Mouse (Mus musculus): ENCODE data around the gene 1700069L16Rik. TPM values are rescaled to one million over a fixed set of nuclear protein-coding genes. Genes with fewer than 3 reads are reported as not detected.

Gene 1700069L16Rik
- polyA plus RNA-seq, 1 experiment from 2014 or later, result not detected

DNA sequence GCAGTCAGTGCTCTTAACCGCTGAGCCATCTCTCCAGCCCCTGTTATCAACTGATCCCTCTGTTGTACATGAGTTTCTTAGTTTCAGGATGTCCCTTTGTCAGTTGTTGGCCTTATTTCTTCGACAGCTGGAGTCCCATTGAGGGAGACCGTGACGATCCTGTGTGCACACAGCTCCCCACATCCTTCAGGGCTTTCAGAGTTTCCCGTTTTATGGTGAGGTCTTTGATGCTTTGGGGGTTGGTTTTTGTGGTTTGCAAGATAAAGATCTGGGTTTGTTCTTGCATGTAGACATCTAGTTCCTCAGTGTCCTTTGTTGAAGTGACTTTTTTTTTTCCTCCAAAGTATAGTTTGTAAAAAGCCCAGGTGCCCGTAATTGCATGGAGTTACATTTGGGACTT is 54.0 kb downstream of the 1700069L16Rik start:
- WGBS, result 81% methylated on average over 6 of the region's 6 CpGs
- Histone ChIP-seq H3K9ac (ENCODE audit: low read length) (no peak overlapping the region), H3K27me3 (ENCODE audit: control insufficient read depth, insufficient read depth, low read length) (no peaks in the 10 kb centered on the region), H3K4me2 (ENCODE audit: low read depth) (no peak overlapping the region), H3K4me1 (ENCODE audit: control insufficient read depth, insufficient read depth, low read length) (no peaks in the 10 kb centered on the region), H3K36me3 (ENCODE audit: control insufficient read depth, insufficient read depth, low read length) (no peaks in the 10 kb centered on the region), H3K9me3 (ENCODE audit: control insufficient read depth, low read length) (peaks cover 4% of the 10 kb centered on the region; the same call in 1 of the 2 replicates), H3K4me3 (ENCODE audit: low read depth, low read length) (no peak overlapping the region), H3K27ac (ENCODE audit: low read depth, low read length) (no peak overlapping the region)
- ATAC-seq (ENCODE audit: insufficient read depth, low FRiP score, low TSS enrichment) (no peak), DNase-seq (ENCODE audit: low spot score) (no peak)

DNA sequence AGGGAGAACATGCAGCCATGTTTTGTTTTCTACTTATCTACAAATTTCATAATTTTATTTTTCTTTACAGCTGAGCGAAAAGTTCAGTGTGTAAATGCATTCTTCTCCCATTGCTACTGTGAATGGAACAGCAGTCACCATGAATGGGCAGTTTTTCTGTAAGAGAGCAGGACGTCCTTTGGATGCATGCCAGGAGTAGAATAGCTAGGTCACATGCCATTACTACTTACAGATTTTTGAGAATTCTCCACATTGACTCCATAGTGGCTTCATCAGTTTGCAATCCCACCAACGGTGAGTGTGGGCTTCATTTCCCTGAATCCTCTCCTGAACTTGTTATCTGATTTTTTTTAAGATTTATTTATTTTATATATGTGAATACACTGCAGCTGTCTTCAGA is 54.5 kb downstream of the 1700069L16Rik start:
- peaks cover 4% of the 10 kb centered on the region; the same call in 1 of the 2 replicates for H3K9me3 ChIP-seq (ENCODE audit: control insufficient read depth, low read length)
- H3K27me3 ChIP-seq (ENCODE audit: control insufficient read depth, insufficient read depth, low read length), result no peaks in the 10 kb centered on the region
- WGBS, result 80% methylated on average over 3 of the region's 3 CpGs
- no peaks in the 10 kb centered on the region for H3K4me1 ChIP-seq (ENCODE audit: control insufficient read depth, insufficient read depth, low read length)
- H3K4me3 ChIP-seq (ENCODE audit: low read depth, low read length), result no peak overlapping the region
- H3K9ac ChIP-seq (ENCODE audit: low read length), result no peak overlapping the region
- ATAC-seq (ENCODE audit: insufficient read depth, low FRiP score, low TSS enrichment) (no peak), DNase-seq (ENCODE audit: low spot score) (no peak)
- H3K36me3 ChIP-seq (ENCODE audit: control insufficient read depth, insufficient read depth, low read length), result no peaks in the 10 kb centered on the region
- H3K4me2 ChIP-seq (ENCODE audit: low read depth), result no peak overlapping the region
- no peak overlapping the region for H3K27ac ChIP-seq (ENCODE audit: low read depth, low read length)

DNA sequence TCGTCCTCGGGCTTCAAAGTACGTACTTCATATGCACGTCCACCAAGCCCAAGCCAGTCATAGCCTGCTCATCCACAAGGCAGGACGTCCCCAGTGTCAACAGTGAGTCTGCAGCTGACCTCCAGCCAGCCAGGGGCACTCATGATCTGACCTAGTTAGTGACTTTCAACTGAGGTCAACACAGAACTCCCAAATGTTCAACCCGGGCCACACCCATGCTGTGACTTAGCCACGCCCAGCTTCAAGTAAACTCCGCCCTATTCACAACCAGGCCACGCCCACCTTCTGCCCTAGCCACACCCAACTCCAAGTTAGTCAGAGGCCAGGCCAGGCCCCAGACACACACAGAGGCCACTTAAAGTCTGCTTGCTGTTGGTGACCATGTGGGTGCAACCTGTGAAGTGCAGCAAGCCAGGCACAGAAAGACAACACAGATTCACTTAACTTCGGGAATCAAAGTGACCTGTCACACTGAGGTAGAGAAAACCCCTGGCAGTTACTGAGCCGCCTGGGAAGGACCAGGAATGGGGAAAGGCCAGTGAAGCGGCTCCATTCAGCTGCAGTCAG is 59.9 kb downstream of the 1700069L16Rik start:
- no peak for ATAC-seq (ENCODE audit: insufficient read depth, low FRiP score, low TSS enrichment)
- no peaks in the 10 kb centered on the region for H3K27me3 ChIP-seq (ENCODE audit: control insufficient read depth, insufficient read depth, low read length)
- H3K4me2 ChIP-seq (ENCODE audit: low read depth), result no peak overlapping the region
- no peak overlapping the region for H3K27ac ChIP-seq (ENCODE audit: low read depth, low read length)
- no peak for DNase-seq (ENCODE audit: low spot score)
- no peaks in the 10 kb centered on the region for H3K36me3 ChIP-seq (ENCODE audit: control insufficient read depth, insufficient read depth, low read length)
- 77% methylated on average over 12 of the region's 12 CpGs for WGBS
- no peak overlapping the region for H3K9ac ChIP-seq (ENCODE audit: low read length)
- H3K9me3 ChIP-seq (ENCODE audit: control insufficient read depth, low read length), result peaks cover 4% of the 10 kb centered on the region; the same call in 1 of the 2 replicates
- no peaks in the 10 kb centered on the region for H3K4me1 ChIP-seq (ENCODE audit: control insufficient read depth, insufficient read depth, low read length)
- no peak overlapping the region for H3K4me3 ChIP-seq (ENCODE audit: low read depth, low read length)

DNA sequence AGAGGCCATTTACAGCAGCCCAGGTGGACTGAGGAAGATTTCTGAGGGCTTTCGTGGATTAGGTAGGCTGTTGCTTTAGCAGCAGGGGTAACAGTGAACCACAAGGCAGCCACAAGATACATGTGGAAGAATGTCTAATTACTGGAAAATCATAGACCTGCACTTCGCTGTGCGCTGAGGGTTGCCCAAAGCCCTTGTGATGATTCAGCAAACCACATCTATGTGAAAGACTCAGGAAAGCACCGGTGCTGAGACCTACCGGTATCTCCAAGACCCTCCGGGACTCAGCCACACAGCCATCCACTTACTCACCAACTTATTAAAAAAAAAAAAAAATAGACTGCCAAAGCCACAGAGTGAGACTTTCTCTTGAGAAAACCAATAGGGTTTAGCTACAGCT is 60.4 kb downstream of the 1700069L16Rik start:
- Histone ChIP-seq H3K27ac (ENCODE audit: low read depth, low read length) (no peak overlapping the region), H3K27me3 (ENCODE audit: control insufficient read depth, insufficient read depth, low read length) (no peaks in the 10 kb centered on the region), H3K36me3 (ENCODE audit: control insufficient read depth, insufficient read depth, low read length) (no peaks in the 10 kb centered on the region), H3K9me3 (ENCODE audit: control insufficient read depth, low read length) (peaks cover 4% of the 10 kb centered on the region; the same call in 1 of the 2 replicates), H3K9ac (ENCODE audit: low read length) (no peak overlapping the region), H3K4me1 (ENCODE audit: control insufficient read depth, insufficient read depth, low read length) (no peaks in the 10 kb centered on the region), H3K4me2 (ENCODE audit: low read depth) (no peak overlapping the region), H3K4me3 (ENCODE audit: low read depth, low read length) (no peak overlapping the region)
- no peak for ATAC-seq (ENCODE audit: insufficient read depth, low FRiP score, low TSS enrichment)
- DNase-seq (ENCODE audit: low spot score), result no peak
- WGBS, result 93% methylated on average over 6 of the region's 6 CpGs

DNA sequence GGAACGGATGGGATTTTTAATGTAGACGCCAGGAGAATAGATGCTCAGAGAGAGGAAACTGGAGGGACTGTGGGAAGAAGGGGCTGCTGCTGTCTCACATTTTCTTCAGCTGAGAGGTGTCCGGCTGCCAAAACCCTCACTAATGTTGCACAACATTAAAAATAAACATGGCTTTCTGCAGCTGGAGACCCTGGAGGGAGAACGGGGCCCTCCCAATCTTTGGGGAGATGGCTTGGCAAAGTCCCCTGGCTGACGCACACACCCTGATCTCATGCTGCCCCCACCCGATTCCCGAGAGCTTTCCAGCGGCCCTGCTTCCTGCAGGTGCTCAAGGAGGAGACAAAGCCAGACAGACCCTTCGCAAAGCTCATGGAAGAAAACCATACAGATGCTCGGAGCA is 63.7 kb downstream of the 1700069L16Rik start:
- no peak overlapping the region for H3K4me2 ChIP-seq (ENCODE audit: low read depth)
- WGBS, result 75% methylated on average over 10 of the region's 10 CpGs
- ATAC-seq (ENCODE audit: insufficient read depth, low FRiP score, low TSS enrichment), result no peak

GRCm38 (mm10) chr5:113654821-113655220 is 69.8 kb downstream of the 1700069L16Rik start:
- H3K4me1 ChIP-seq (ENCODE audit: control insufficient read depth, insufficient read depth, low read length), result 0 out of 2 replicates have a peak, but pooled peaks cover 4% of the 10 kb centered on the region
- no peaks in the 10 kb centered on the region for H3K36me3 ChIP-seq (ENCODE audit: control insufficient read depth, insufficient read depth, low read length)
- H3K9ac ChIP-seq (ENCODE audit: low read length), result no peak overlapping the region
- H3K4me2 ChIP-seq (ENCODE audit: low read depth), result no peak overlapping the region
- ATAC-seq (ENCODE audit: insufficient read depth, low FRiP score, low TSS enrichment) (no peak), DNase-seq (ENCODE audit: low spot score) (no peak)
- 74% methylated on average over 12 of the region's 12 CpGs for WGBS
- H3K27me3 ChIP-seq (ENCODE audit: control insufficient read depth, insufficient read depth, low read length), result no peaks in the 10 kb centered on the region
- H3K27ac ChIP-seq (ENCODE audit: low read depth, low read length), result no peak overlapping the region
- H3K9me3 ChIP-seq (ENCODE audit: control insufficient read depth, low read length), result no peaks in the 10 kb centered on the region
- no peak overlapping the region for H3K4me3 ChIP-seq (ENCODE audit: low read depth, low read length)

More for the DNA sequence above, 63.7 kb downstream of the 1700069L16Rik start:
- H3K27ac ChIP-seq (ENCODE audit: low read depth, low read length), result no peak overlapping the region
- no peaks in the 10 kb centered on the region for H3K4me1 ChIP-seq (ENCODE audit: control insufficient read depth, insufficient read depth, low read length)
- H3K27me3 ChIP-seq (ENCODE audit: control insufficient read depth, insufficient read depth, low read length), result no peaks in the 10 kb centered on the region
- H3K9ac ChIP-seq (ENCODE audit: low read length), result no peak overlapping the region
- DNase-seq (ENCODE audit: low spot score), result no peak
- no peak overlapping the region for H3K4me3 ChIP-seq (ENCODE audit: low read depth, low read length)
- H3K36me3 ChIP-seq (ENCODE audit: control insufficient read depth, insufficient read depth, low read length), result no peaks in the 10 kb centered on the region
- H3K9me3 ChIP-seq (ENCODE audit: control insufficient read depth, low read length), result no peaks in the 10 kb centered on the region

DNA sequence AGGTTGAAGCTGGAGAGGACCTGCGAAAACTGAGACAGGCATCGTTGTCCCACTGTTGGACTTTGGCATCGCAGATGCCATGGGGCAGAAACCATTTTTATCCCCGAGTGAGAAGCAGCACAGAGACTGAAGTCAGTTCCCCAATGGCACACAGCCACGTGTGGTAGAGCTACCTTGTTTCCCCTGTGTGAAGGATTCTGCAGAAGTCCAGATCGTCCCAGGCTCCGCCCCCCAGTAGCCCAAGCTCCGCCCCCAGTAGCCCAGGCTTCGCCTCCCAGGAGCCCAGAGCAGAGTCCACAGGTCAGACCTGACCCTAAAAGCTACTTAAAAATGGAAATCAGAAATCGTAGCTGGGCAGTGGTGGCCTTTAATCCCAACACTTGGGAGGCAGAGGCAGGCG is 70.4 kb downstream of the 1700069L16Rik start:
- WGBS, result 82% methylated on average over 11 of the region's 11 CpGs
- Histone ChIP-seq H3K27ac (ENCODE audit: low read depth, low read length) (no peak overlapping the region), H3K36me3 (ENCODE audit: control insufficient read depth, insufficient read depth, low read length) (no peaks in the 10 kb centered on the region), H3K4me3 (ENCODE audit: low read depth, low read length) (no peak overlapping the region), H3K9ac (ENCODE audit: low read length) (no peak overlapping the region), H3K4me1 (ENCODE audit: control insufficient read depth, insufficient read depth, low read length) (0 out of 2 replicates have a peak, but pooled peaks cover 4% of the 10 kb centered on the region), H3K9me3 (ENCODE audit: control insufficient read depth, low read length) (no peaks in the 10 kb centered on the region), H3K27me3 (ENCODE audit: control insufficient read depth, insufficient read depth, low read length) (no peaks in the 10 kb centered on the region), H3K4me2 (ENCODE audit: low read depth) (no peak overlapping the region)
- no peak for DNase-seq (ENCODE audit: low spot score)
- ATAC-seq (ENCODE audit: insufficient read depth, low FRiP score, low TSS enrichment), result no peak

GRCm38 (mm10) chr5:113652215-113652614 is 72.4 kb downstream of the 1700069L16Rik start:
- H3K27ac ChIP-seq (ENCODE audit: low read depth, low read length), result no peak overlapping the region
- no peak overlapping the region for H3K4me3 ChIP-seq (ENCODE audit: low read depth, low read length)
- H3K36me3 ChIP-seq (ENCODE audit: control insufficient read depth, insufficient read depth, low read length), result no peaks in the 10 kb centered on the region
- no peak overlapping the region for H3K9ac ChIP-seq (ENCODE audit: low read length)
- DNase-seq (ENCODE audit: low spot score) (no peak), ATAC-seq (ENCODE audit: insufficient read depth, low FRiP score, low TSS enrichment) (no peak)
- 30% methylated on average over 5 of the region's 5 CpGs for WGBS
- no peaks in the 10 kb centered on the region for H3K9me3 ChIP-seq (ENCODE audit: control insufficient read depth, low read length)
- H3K4me2 ChIP-seq (ENCODE audit: low read depth), result no peak overlapping the region
- 0 out of 2 replicates have a peak, but pooled peaks cover 4% of the 10 kb centered on the region for H3K4me1 ChIP-seq (ENCODE audit: control insufficient read depth, insufficient read depth, low read length)
- no peaks in the 10 kb centered on the region for H3K27me3 ChIP-seq (ENCODE audit: control insufficient read depth, insufficient read depth, low read length)
